Comparison of ENCODE assay signal across 12 mouse cellular contexts in genomic region chr1:155216844-155217243, GRCm38 (mm10). TPM values are rescaled to one million over a fixed set of nuclear protein-coding genes. Genes with fewer than 3 reads are reported as not detected.
A peak's percentile ranks its signal among the peaks of the same experiment; 100 is the strongest.
DNase-seq lines count a peak whose midpoint lies in the region; ATAC-seq and TF ChIP-seq lines count a peak whose summit lies in the region.
"Had no signal": no experiment of that assay in that cellular context is flagged by ENCODE, and none has a peak within 500 bp of the region (broad histone marks: within the 10 kb centered on the region; RNA-seq: fewer than 3 reads in every experiment).

No protein-coding gene starts in this region.

- H3K4me1 ChIP-seq in kidney, embryonic 15.5 days = peaks cover 53% of the 10 kb centered on the region
- peaks cover 44% of the 10 kb centered on the region for H3K4me1 ChIP-seq in thymus, adult 2 months (replicated peaks; ENCODE audit: control insufficient read depth, insufficient read depth, low read length)
- peaks cover 24% of the 10 kb centered on the region for H3K4me1 ChIP-seq in hindbrain, embryonic 16.5 days (ENCODE audit: control insufficient read depth, insufficient read depth, low read depth, low read length)

- DNase-seq in kidney, adult 11 months = no peak
- peak; percentile 23 for DNase-seq in thymus, adult 2 months
- no peak for DNase-seq in thymus, postnatal 36 days
- DNase-seq in yolk sac, embryonic 10.5 days (ENCODE audit: low spot score) = peak; percentile 18
- no peak for DNase-seq in frontal cortex, postnatal 25 days (ENCODE audit: low spot score in 2 of 2)
- DNase-seq: thymus, postnatal 25 days had no signal

- ATAC-seq in kidney, embryonic 15.5 days (replicated peaks; ENCODE audit: low FRiP score) = no peak
- no peak for ATAC-seq in hindbrain, embryonic 16.5 days
- ATAC-seq: intestine, postnatal 0 days had no signal

- no peaks in the 10 kb centered on the region for H3K9me3 ChIP-seq in kidney, embryonic 15.5 days (replicated peaks)
- H3K9me3 ChIP-seq in hindbrain, embryonic 16.5 days (ENCODE audit: control insufficient read depth, low read length) = no peaks in the 10 kb centered on the region
- H3K9me3 ChIP-seq: lung, embryonic 15.5 days; neural tube, embryonic 12.5 days had no signal

- no peak overlapping the region for H3K4me3 ChIP-seq in kidney, embryonic 15.5 days (replicated peaks)
- no peak overlapping the region for H3K4me3 ChIP-seq in thymus, adult 2 months (ENCODE audit: control insufficient read depth, insufficient read depth, low read length)
- H3K4me3 ChIP-seq in hindbrain, embryonic 16.5 days (ENCODE audit: low read length) = no peak overlapping the region
- H3K4me3 ChIP-seq: lung, embryonic 15.5 days; neural tube, embryonic 12.5 days had no signal

- 53% methylated on average over 6 of the region's 6 CpGs for WGBS in kidney, embryonic 15.5 days
- 21% methylated on average over 6 of the region's 6 CpGs for WGBS in thymus, adult 2 months
- 56% methylated on average over 6 of the region's 6 CpGs for WGBS in hindbrain, embryonic 16.5 days

- no peak for TF ChIP-seq POLR2A in thymus, adult 2 months (IDR thresholded peaks at IDR 0.05; ENCODE audit: control insufficient read depth, extremely low read depth, insufficient read depth, low read length, poor library complexity)

- H3K27me3 ChIP-seq in kidney, embryonic 15.5 days = no peaks in the 10 kb centered on the region
- H3K27me3 ChIP-seq in thymus, adult 2 months (ENCODE audit: control insufficient read depth, insufficient read depth, low read length) = no peaks in the 10 kb centered on the region
- H3K27me3 ChIP-seq in hindbrain, embryonic 16.5 days (replicated peaks; ENCODE audit: control insufficient read depth, insufficient read depth, low read length) = no peaks in the 10 kb centered on the region
- H3K27me3 ChIP-seq: lung, embryonic 15.5 days; neural tube, embryonic 12.5 days; Patski had no signal

- H3K4me2 ChIP-seq in kidney, embryonic 15.5 days = no peak overlapping the region
- no peak overlapping the region for H3K4me2 ChIP-seq in hindbrain, embryonic 16.5 days (ENCODE audit: low read length)
- H3K4me2 ChIP-seq: lung, embryonic 15.5 days; neural tube, embryonic 12.5 days had no signal

- peaks cover 16% of the 10 kb centered on the region; the same call in 1 of the 2 replicates for H3K36me3 ChIP-seq in kidney, embryonic 15.5 days
- no peaks in the 10 kb centered on the region for H3K36me3 ChIP-seq in thymus, adult 2 months (ENCODE audit: control insufficient read depth, insufficient read depth, low read length)
- no peaks in the 10 kb centered on the region for H3K36me3 ChIP-seq in hindbrain, embryonic 16.5 days (ENCODE audit: control insufficient read depth, insufficient read depth, low read length)
- H3K36me3 ChIP-seq: lung, embryonic 15.5 days; neural tube, embryonic 12.5 days had no signal

- peak overlapping the region; percentile 78 for H3K27ac ChIP-seq in kidney, embryonic 15.5 days
- H3K27ac ChIP-seq in thymus, adult 2 months (ENCODE audit: control insufficient read depth, insufficient read depth, low read length) = no peak overlapping the region
- 0 out of 2 replicates have a peak overlapping the region, but pooled peaks have one; percentile 8 for H3K27ac ChIP-seq in hindbrain, embryonic 16.5 days (ENCODE audit: low read depth, low read length)
- H3K27ac ChIP-seq: lung, embryonic 15.5 days; neural tube, embryonic 12.5 days had no signal

- no peak overlapping the region for H3K9ac ChIP-seq in kidney, embryonic 15.5 days
- H3K9ac ChIP-seq in hindbrain, embryonic 16.5 days (ENCODE audit: low read depth, low read length) = no peak overlapping the region; the same call in 1 of the 2 replicates
- H3K9ac ChIP-seq: lung, embryonic 15.5 days; neural tube, embryonic 12.5 days had no signal

- no peak for TF ChIP-seq CTCF in thymus, adult 2 months (IDR thresholded peaks at IDR 0.05; ENCODE audit: borderline replicate concordance, control insufficient read depth, extremely low read depth, insufficient read depth, low read length, poor library complexity)

RNA-seq across cellular contexts. Expression of gene BC034090, which starts 27.4 kb away (rescaled TPM):
- 7.0 and 7.2 TPM in 2 replicates for polyA plus RNA-seq in kidney, embryonic 15.5 days (2015; fragmentation: Nextera tagmentation; extraction: Ambion mirVana)
- 7.6 and 13.1 TPM in 2 replicates for polyA plus RNA-seq in thymus, adult 2 months (2012; rRNA removed)
- 6.0 and 6.1 TPM in 2 replicates for polyA plus RNA-seq in hindbrain, embryonic 16.5 days (2015; fragmentation: Nextera tagmentation; extraction: Ambion mirVana)

RNA-seq across cellular contexts. Expression of gene Stx6, which starts 58.3 kb away (rescaled TPM):
- polyA plus RNA-seq in kidney, embryonic 15.5 days (2015; fragmentation: Nextera tagmentation; extraction: Ambion mirVana) = 65.5 and 82.4 TPM in 2 replicates
- 232 and 272 TPM in 2 replicates for polyA plus RNA-seq in thymus, adult 2 months (2012; rRNA removed)
- polyA plus RNA-seq in hindbrain, embryonic 16.5 days (2015; fragmentation: Nextera tagmentation; extraction: Ambion mirVana) = 82.9 and 93.7 TPM in 2 replicates

Comparison
In these comparisons a context has a peak if more than half of its experiments do, and no peak if none do; other contexts are left out.
1. DNase-seq: peak in thymus, adult 2 months (single experiment) and yolk sac, embryonic 10.5 days (single experiment); none in kidney, adult 11 months (single experiment), thymus, postnatal 36 days (0 of 2) and frontal cortex, postnatal 25 days (0 of 2).